Mouse (Mus musculus) midbrain, embryonic 11.5 days (tissue): ENCODE data around the gene Ccdc148. TPM values are rescaled to one million over a fixed set of nuclear protein-coding genes. Genes with fewer than 3 reads are reported as not detected.

Experiments used
- ATAC-seq: fragments of 200-750 bp; cut with Nextera tagmentation; 2 replicates; pipeline ENCODE4 v1.8.0; 2017; ENCODE audit warnings: moderate TSS enrichment, moderate library complexity; ENCODE audit not compliant: low FRiP score
- DNase-seq: peaks from one replicate; pipeline ENCODE4 v3.0.0; 2015; ENCODE audit warnings: low spot score; ENCODE audit errors: missing footprints
- H3K27ac ChIP-seq: fragments of 300-500 bp; sonication (generic); 2 replicates; pipeline ENCODE4 v1.5.1; 2014; ENCODE audit warnings: low read depth, low read length
- H3K27me3 ChIP-seq: fragments of 300-500 bp; sonication (generic); 2 replicates; pipeline ENCODE4 v1.6.1; 2014; ENCODE audit warnings: mild to moderate bottlenecking, low read length, moderate library complexity, mixed read lengths; ENCODE audit not compliant: control insufficient read depth, insufficient read depth
- H3K36me3 ChIP-seq: fragments of 300-500 bp; sonication (generic); 2 replicates; pipeline ENCODE4 v1.6.1; 2014; ENCODE audit warnings: mild to moderate bottlenecking, low read length, moderate library complexity, mixed read lengths; ENCODE audit not compliant: control insufficient read depth, insufficient read depth
- H3K4me1 ChIP-seq: fragments of 300-500 bp; sonication (generic); 2 replicates; pipeline ENCODE4 v1.6.1; 2014; ENCODE audit warnings: low read length; ENCODE audit not compliant: control insufficient read depth, insufficient read depth
- H3K4me2 ChIP-seq: fragments of 300-500 bp; sonication (generic); 2 replicates; pipeline ENCODE4 v1.6.1; 2014; ENCODE audit warnings: mild to moderate bottlenecking, moderate library complexity
- H3K4me3 ChIP-seq: fragments of 300-500 bp; sonication (generic); 2 replicates; pipeline ENCODE4 v1.5.1; 2014; ENCODE audit warnings: low read depth, low read length
- H3K9ac ChIP-seq: fragments of 300-500 bp; sonication (generic); 2 replicates; pipeline ENCODE4 v1.6.1; 2014; ENCODE audit warnings: low read length
- H3K9me3 ChIP-seq: fragments of 300-500 bp; sonication (generic); 2 replicates; pipeline ENCODE4 v1.6.1; 2016; ENCODE audit warnings: low read length; ENCODE audit not compliant: control insufficient read depth
- WGBS: fragments of 180-500 bp; shearing (Covaris S2); extraction: QIAGEN DNeasy Blood & Tissue Kit; methylation state at CpG from one replicate; pipeline ENCODE4 v1.1.7; 2014; 5-methylcytosine and 5-hydroxymethylcytosine counted together
- polyA plus RNA-seq: library from polyadenylated mRNA; unstranded; fragments of >200 nt; fragmentation: Nextera tagmentation; extraction: Ambion mirVana; gene quantifications from 2 replicates; pipeline ENCODE4 v1.2.1, GENCODE M21; 2014

Gene Ccdc148
- polyA plus RNA-seq, 1 experiment from 2014 or later: 0.55 TPM

- Histone ChIP-seq H3K4me2 (no peak overlapping the region), H3K4me3 (no peak overlapping the region), H3K9ac (no peak overlapping the region), H3K9me3 (no peaks in the 10 kb centered on the region), H3K27ac (no peak overlapping the region), H3K4me1 (0 out of 2 replicates have a peak, but pooled peaks cover 2% of the 10 kb centered on the region), H3K27me3 (no peaks in the 10 kb centered on the region), H3K36me3 (no peaks in the 10 kb centered on the region)
- ATAC-seq: no peak
- WGBS: 85% methylated on average over 3 of the region's 3 CpGs
- no peak for DNase-seq
Observed at GRCm38 (mm10) chr2:58841021-58841420, 319.5 kb downstream of the Ccdc148 start.

- no peak overlapping the region for H3K27ac ChIP-seq
- H3K27me3 ChIP-seq: no peaks in the 10 kb centered on the region
- H3K9me3 ChIP-seq: no peaks in the 10 kb centered on the region
- WGBS: 92% methylated on average over 20 of the region's 20 CpGs
- no peak overlapping the region for H3K4me2 ChIP-seq
- ATAC-seq (no peak), DNase-seq (no peak)
- no peaks in the 10 kb centered on the region for H3K4me1 ChIP-seq
- H3K36me3 ChIP-seq: no peaks in the 10 kb centered on the region
- H3K9ac ChIP-seq: no peak overlapping the region
- H3K4me3 ChIP-seq: no peak overlapping the region
Observed at GRCm38 (mm10) chr2:58832253-58832980, 328.1 kb downstream of the Ccdc148 start.

DNA sequence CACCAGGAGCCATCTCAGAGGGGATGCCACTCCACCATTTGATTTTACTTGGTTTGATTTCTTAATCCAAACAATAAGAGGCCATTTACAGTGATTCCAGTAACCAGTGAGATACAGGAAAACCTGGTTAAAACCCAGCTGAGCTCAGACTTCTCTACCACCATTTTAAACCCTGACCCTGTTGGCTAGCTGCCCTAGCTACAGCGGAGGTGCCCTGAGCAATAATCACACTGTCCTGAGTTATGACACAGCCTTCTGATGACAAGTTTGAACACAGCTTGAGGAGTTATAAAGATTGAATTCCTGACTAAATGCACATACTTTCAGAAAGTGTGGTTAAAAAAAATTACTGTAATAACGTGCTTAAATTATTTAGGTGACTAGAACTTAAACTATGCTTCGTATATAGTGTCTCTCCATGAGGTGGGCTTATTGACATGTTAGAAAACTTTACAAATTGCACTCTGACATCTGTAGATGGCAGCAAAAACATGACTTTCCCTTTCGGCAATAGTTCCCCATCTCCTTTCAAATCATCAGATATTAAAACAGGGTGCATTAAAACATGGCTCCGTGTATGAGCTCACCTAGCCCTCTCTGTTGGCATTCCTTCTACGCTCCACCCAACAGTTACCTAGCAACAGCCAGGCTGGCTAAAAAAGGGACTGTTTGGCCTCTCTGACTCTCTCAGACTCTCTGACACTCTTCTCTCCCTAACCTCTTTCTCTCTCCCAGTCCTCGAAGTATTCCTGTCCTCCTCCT is 330.3 kb downstream of the Ccdc148 start:
- H3K4me1 ChIP-seq: no peaks in the 10 kb centered on the region
- ATAC-seq (no peak; the same call in 1 of the 2 replicates), DNase-seq (no peak)
- H3K9ac ChIP-seq: no peak overlapping the region
- 73% methylated on average over 7 of the region's 7 CpGs for WGBS
- H3K4me3 ChIP-seq: no peak overlapping the region
- H3K4me2 ChIP-seq: no peak overlapping the region
- no peaks in the 10 kb centered on the region for H3K9me3 ChIP-seq
- no peaks in the 10 kb centered on the region for H3K27me3 ChIP-seq
- no peaks in the 10 kb centered on the region for H3K36me3 ChIP-seq
- no peak overlapping the region for H3K27ac ChIP-seq

DNA sequence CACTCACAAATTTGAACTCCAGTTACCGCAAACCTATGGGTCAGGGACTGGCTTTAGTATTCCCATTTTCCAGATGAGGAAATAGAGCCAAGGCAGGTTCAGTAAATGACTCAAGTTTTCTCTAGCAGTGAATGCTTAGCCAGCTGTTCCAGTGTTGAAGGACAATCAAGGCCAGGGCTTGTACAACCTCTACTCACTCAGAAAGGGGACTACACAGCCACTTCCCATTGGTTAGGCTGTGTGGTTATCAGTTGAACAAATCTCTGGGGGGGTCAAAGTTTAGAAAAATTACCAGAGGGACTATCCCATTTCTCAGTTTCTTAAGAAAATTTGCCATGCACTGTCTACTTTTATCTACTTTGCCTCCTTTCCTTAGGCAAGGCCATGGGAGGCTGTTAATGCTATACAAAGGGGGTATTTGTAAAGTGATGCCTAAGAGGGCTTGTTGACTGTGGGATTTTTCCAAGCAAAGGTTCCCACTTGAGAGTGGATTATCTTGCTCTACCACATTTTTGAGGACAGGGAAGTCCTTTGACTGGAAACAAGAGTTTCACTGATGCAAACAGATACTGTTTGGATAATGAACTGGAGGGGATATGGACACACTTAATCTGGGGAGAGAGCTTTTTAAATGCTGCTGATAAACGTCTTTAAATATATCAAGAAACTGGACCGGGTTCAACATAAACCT is 331.4 kb downstream of the Ccdc148 start:
- Histone ChIP-seq H3K4me1 (no peaks in the 10 kb centered on the region), H3K27ac (no peak overlapping the region), H3K4me2 (no peak overlapping the region), H3K36me3 (no peaks in the 10 kb centered on the region), H3K9ac (no peak overlapping the region), H3K4me3 (no peak overlapping the region), H3K9me3 (no peaks in the 10 kb centered on the region), H3K27me3 (no peaks in the 10 kb centered on the region)
- 77% methylated on average over 3 of the region's 3 CpGs for WGBS
- DNase-seq: no peak
- ATAC-seq: no peak

DNA sequence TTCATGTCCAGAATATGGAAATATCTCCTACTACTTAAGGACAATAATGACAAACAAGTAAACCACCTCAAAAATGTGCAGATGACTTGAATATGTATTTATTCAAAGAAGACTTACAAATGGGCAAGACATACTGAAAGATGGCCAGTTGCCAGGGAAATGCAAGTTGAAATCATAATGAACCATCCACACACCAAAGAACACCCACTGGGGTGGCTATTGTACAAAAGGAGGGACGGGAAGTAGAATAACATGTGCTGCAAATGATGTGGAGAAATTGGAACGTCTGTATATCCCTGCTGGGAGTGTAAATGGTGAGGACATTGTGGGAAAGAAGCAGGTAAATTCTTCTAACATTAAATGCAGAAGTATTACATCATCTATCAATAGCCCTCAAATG is 347.5 kb downstream of the Ccdc148 start:
- Histone ChIP-seq H3K27ac (no peak overlapping the region), H3K4me1 (no peaks in the 10 kb centered on the region), H3K4me2 (no peak overlapping the region), H3K27me3 (no peaks in the 10 kb centered on the region), H3K36me3 (no peaks in the 10 kb centered on the region), H3K9ac (no peak overlapping the region), H3K4me3 (no peak overlapping the region), H3K9me3 (no peaks in the 10 kb centered on the region)
- WGBS: 44% methylated on average over 2 of the region's 2 CpGs
- no peak for ATAC-seq
- no peak for DNase-seq

DNA sequence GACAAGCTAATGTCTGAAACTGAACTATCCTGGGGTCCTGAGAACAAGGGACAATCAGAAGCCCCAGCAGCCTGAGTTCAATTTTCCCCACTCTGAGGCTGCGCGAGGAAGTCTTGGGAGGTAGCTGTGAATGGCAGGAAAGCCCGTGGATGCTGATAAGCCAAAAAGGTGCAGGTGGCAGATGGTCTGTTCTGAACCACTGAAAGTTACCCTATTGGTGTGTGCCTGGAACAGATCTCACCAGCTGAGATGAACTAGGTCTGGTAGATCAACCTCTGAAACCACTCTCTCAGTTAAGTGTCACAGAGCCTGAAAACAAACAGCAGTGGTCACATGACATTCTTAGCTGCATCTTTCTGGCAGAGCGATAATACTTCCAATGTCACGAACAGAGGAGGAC is 360.9 kb downstream of the Ccdc148 start:
- H3K36me3 ChIP-seq: no peaks in the 10 kb centered on the region
- H3K9me3 ChIP-seq: no peaks in the 10 kb centered on the region
- H3K4me1 ChIP-seq: peaks cover 4% of the 10 kb centered on the region; the same call in 1 of the 2 replicates
- H3K27ac ChIP-seq: no peak overlapping the region
- ATAC-seq (no peak), DNase-seq (no peak)
- no peak overlapping the region for H3K9ac ChIP-seq
- H3K4me2 ChIP-seq: no peak overlapping the region
- WGBS: 90% methylated on average over 5 of the region's 5 CpGs
- no peaks in the 10 kb centered on the region for H3K27me3 ChIP-seq
- no peak overlapping the region for H3K4me3 ChIP-seq

GRCm38 (mm10) chr2:58799126-58799525 is 361.4 kb downstream of the Ccdc148 start:
- no peak overlapping the region for H3K27ac ChIP-seq
- no peaks in the 10 kb centered on the region for H3K36me3 ChIP-seq
- ATAC-seq (no peak), DNase-seq (no peak)
- no peak overlapping the region for H3K4me2 ChIP-seq
- H3K27me3 ChIP-seq: no peaks in the 10 kb centered on the region
- H3K9me3 ChIP-seq: no peaks in the 10 kb centered on the region
- H3K4me3 ChIP-seq: no peak overlapping the region
- WGBS: 87% methylated on average over 9 of the region's 9 CpGs
- no peak overlapping the region for H3K9ac ChIP-seq
- peaks cover 4% of the 10 kb centered on the region; the same call in 1 of the 2 replicates for H3K4me1 ChIP-seq

- Histone ChIP-seq H3K27me3 (no peaks in the 10 kb centered on the region), H3K27ac (no peak overlapping the region; the same call in 1 of the 2 replicates), H3K9me3 (no peaks in the 10 kb centered on the region), H3K9ac (no peak overlapping the region), H3K36me3 (no peaks in the 10 kb centered on the region), H3K4me3 (no peak overlapping the region), H3K4me2 (no peak overlapping the region), H3K4me1 (peaks cover 4% of the 10 kb centered on the region; the same call in 1 of the 2 replicates)
- ATAC-seq (peak; percentile 62; the same call in 1 of the 2 replicates), DNase-seq (peak; percentile 86)
- WGBS: 33% methylated on average over 4 of the region's 4 CpGs
Observed at GRCm38 (mm10) chr2:58797506-58797905, 363.0 kb downstream of the Ccdc148 start.

- no peaks in the 10 kb centered on the region for H3K36me3 ChIP-seq
- ATAC-seq: no peak
- 95% methylated on average over 5 of the region's 5 CpGs for WGBS
- H3K27ac ChIP-seq: no peak overlapping the region
- no peaks in the 10 kb centered on the region for H3K27me3 ChIP-seq
- no peak for DNase-seq
- H3K4me2 ChIP-seq: no peak overlapping the region
- peaks cover 4% of the 10 kb centered on the region; the same call in 1 of the 2 replicates for H3K4me1 ChIP-seq
- H3K4me3 ChIP-seq: no peak overlapping the region
- H3K9me3 ChIP-seq: no peaks in the 10 kb centered on the region
- no peak overlapping the region for H3K9ac ChIP-seq
Observed at GRCm38 (mm10) chr2:58795432-58795831, 365.1 kb downstream of the Ccdc148 start.
